Mouse (Mus musculus): Measurements from ENCODE around the gene Polm. TPM values are rescaled to one million over a fixed set of nuclear protein-coding genes. Genes with fewer than 3 reads are reported as not detected.

Gene Polm
- total and polyA plus RNA-seq, 3 experiments = 5.4 to 18.3 TPM; not detected in 1

- Histone ChIP-seq H3K4me3 (ENCODE audit: control insufficient read depth in 1 of 2, insufficient read depth in 1 of 2, low read depth in 2 of 2, low read length in 2 of 2) (no peak overlapping the region), H3K9ac (ENCODE audit: control insufficient read depth, low read depth, low read length, poor library complexity, severe bottlenecking) (no peak overlapping the region), H3K79me2 (ENCODE audit: control insufficient read depth, insufficient read depth, low read length, poor library complexity) (no peaks in the 10 kb centered on the region), H3K36me3 (ENCODE audit: control insufficient read depth in 1 of 2, insufficient read depth in 2 of 2, low read length in 2 of 2) (no peaks in the 10 kb centered on the region), H3K27me3 (ENCODE audit: control insufficient read depth in 1 of 2, insufficient read depth in 2 of 2, low read length in 2 of 2) (peaks cover 0 to 3% of the 10 kb centered on the region in 2 experiments; a peak in 2 of 4 replicates), H3K4me1 (ENCODE audit: control insufficient read depth in 1 of 2, insufficient read depth in 2 of 2, low read length in 2 of 2) (no peaks in the 10 kb centered on the region), H3K9me3 (replicated peaks; ENCODE audit: insufficient read depth, low read length) (no peaks in the 10 kb centered on the region), H3K27ac (ENCODE audit: control insufficient read depth, low read depth, low read length) (no peak overlapping the region)
- TF ChIP-seq GABPA (IDR thresholded peaks at IDR 0.05; ENCODE audit: low read depth, low read length) = no peak
- TF ChIP-seq SMC3 (IDR thresholded peaks at IDR 0.05; ENCODE audit: low read depth, low read length) = no peak
- TF ChIP-seq POLR2AphosphoS2 (IDR thresholded peaks at IDR 0.05; ENCODE audit: low read length) = no peak
- TF ChIP-seq KAT2A (conservative IDR thresholded peaks at IDR 0.05; ENCODE audit: low read depth, low read length) = no peak
- no peak for TF ChIP-seq USF2 (IDR thresholded peaks at IDR 0.05; ENCODE audit: borderline replicate concordance in 1 of 2, insufficient read depth in 1 of 2, low read depth in 1 of 2, low read length in 2 of 2)
- TF ChIP-seq GATA1 (IDR thresholded peaks at IDR 0.05; ENCODE audit: low read depth, low read length) = no peak
- no peak for TF ChIP-seq NRF1 (IDR thresholded peaks at IDR 0.05; ENCODE audit: insufficient read depth, low read depth, low read length, poor library complexity, severe bottlenecking)
- TF ChIP-seq RCOR1 (IDR thresholded peaks at IDR 0.05; ENCODE audit: low read depth, low read length) = no peak
- TF ChIP-seq ZC3H11A (IDR thresholded peaks at IDR 0.05; ENCODE audit: low read depth, low read length) = no peak
- TF ChIP-seq CHD1 (IDR thresholded peaks at IDR 0.05; ENCODE audit: low read depth, low read length) = no peak
- TF ChIP-seq MEF2A (IDR thresholded peaks at IDR 0.05; ENCODE audit: extremely low read depth, insufficient replicate concordance, low read depth, low read length, poor library complexity, severe bottlenecking) = no peak
- TF ChIP-seq MXI1 (IDR thresholded peaks at IDR 0.05; ENCODE audit: low read depth, low read length) = no peak
- no peak for TF ChIP-seq NELFE (IDR thresholded peaks at IDR 0.05; ENCODE audit: low read depth, low read length)
- DNase-seq (ENCODE audit: low read depth, low spot score) = no peak
Observed at GRCm38 (mm10) chr11:5859883-5860550, 22.2 kb upstream of the Polm start.

DNA sequence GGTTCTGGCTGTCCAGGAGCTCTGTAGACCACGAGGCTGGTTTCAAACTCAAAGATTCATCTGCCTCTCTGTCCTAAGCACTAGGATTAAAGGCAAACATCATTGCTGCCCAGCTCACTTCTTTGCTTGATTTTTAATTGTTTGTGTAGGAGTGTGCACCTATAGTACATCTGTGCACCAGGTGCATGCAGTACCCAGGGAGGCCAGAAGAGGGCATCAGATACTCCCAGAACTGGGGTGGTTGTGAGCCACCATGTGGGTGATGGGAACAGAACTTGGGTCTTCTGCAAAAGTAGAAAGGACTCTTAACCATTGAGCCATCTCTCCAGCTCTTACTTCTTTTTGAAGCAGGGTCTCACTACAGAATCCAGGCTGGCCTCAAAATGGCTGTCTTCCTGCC is 20.9 kb upstream of the Polm start:
- H3K27ac ChIP-seq (ENCODE audit: control insufficient read depth, low read depth, low read length) = no peak overlapping the region
- TF ChIP-seq CHD1 (IDR thresholded peaks at IDR 0.05; ENCODE audit: low read depth, low read length) = no peak
- no peak for TF ChIP-seq ETS1 (IDR thresholded peaks at IDR 0.05; ENCODE audit: low read depth, low read length)
- peak; percentile 55 to 73 (median 60) for TF ChIP-seq CTCF (IDR thresholded peaks at IDR 0.05 in 2 of 3, conservative IDR thresholded peaks at IDR 0.05 in 1 of 3; ENCODE audit: control insufficient read depth in 1 of 3, insufficient read depth in 1 of 3, low read depth in 2 of 3, low read length in 3 of 3, poor library complexity in 1 of 3, severe bottlenecking in 1 of 3)
- TF ChIP-seq SMC3 (IDR thresholded peaks at IDR 0.05; ENCODE audit: low read depth, low read length) = peak; percentile 41
- no peak for TF ChIP-seq SIN3A (IDR thresholded peaks at IDR 0.05; ENCODE audit: low read length)
- TF ChIP-seq RAD21 (IDR thresholded peaks at IDR 0.05; ENCODE audit: low read depth, low read length) = peak; percentile 13; the same call in 1 of the 2 replicates
- no peak for TF ChIP-seq MYB (IDR thresholded peaks at IDR 0.05; ENCODE audit: low read depth, low read length)
- no peak for TF ChIP-seq MYC (IDR thresholded peaks at IDR 0.05; ENCODE audit: low read depth, low read length)
- TF ChIP-seq POLR2A (IDR thresholded peaks at IDR 0.05; ENCODE audit: control insufficient read depth in 1 of 2, insufficient read depth in 1 of 2, low read depth in 1 of 2, low read length in 2 of 2, poor library complexity in 1 of 2) = no peak
- no peak for TF ChIP-seq MAX (IDR thresholded peaks at IDR 0.05; ENCODE audit: low read length)
- no peak for TF ChIP-seq GABPA (IDR thresholded peaks at IDR 0.05; ENCODE audit: low read depth, low read length)
- no peaks in the 10 kb centered on the region for H3K9me3 ChIP-seq (replicated peaks; ENCODE audit: insufficient read depth, low read length)
- no peaks in the 10 kb centered on the region for H3K36me3 ChIP-seq (ENCODE audit: control insufficient read depth in 1 of 2, insufficient read depth in 2 of 2, low read length in 2 of 2)
- no peaks in the 10 kb centered on the region for H3K4me1 ChIP-seq (ENCODE audit: control insufficient read depth in 1 of 2, insufficient read depth in 2 of 2, low read length in 2 of 2)
- peak; percentile 52 for DNase-seq (ENCODE audit: low read depth, low spot score)
- H3K27me3 ChIP-seq (ENCODE audit: control insufficient read depth in 1 of 2, insufficient read depth in 2 of 2, low read length in 2 of 2) = peaks cover 0 to 3% of the 10 kb centered on the region in 2 experiments; a peak in 2 of 4 replicates
- H3K79me2 ChIP-seq (ENCODE audit: control insufficient read depth, insufficient read depth, low read length, poor library complexity) = no peaks in the 10 kb centered on the region
- H3K4me3 ChIP-seq (ENCODE audit: control insufficient read depth in 1 of 2, insufficient read depth in 1 of 2, low read depth in 2 of 2, low read length in 2 of 2) = no peak overlapping the region
- no peak overlapping the region for H3K9ac ChIP-seq (ENCODE audit: control insufficient read depth, low read depth, low read length, poor library complexity, severe bottlenecking)

Data from MEL (cell line).